Mouse (Mus musculus) liver, embryonic 13.5 days (tissue): ENCODE data around the gene Wdr83os. TPM values are rescaled to one million over a fixed set of nuclear protein-coding genes. Genes with fewer than 3 reads are reported as not detected.
"Not testable (repeated sequence)": the region's sequence is repeated elsewhere in the genome, so short reads cannot be mapped to it uniquely, and the experiment has no call there.

Source experiments
- ATAC-seq: fragments of 200-750 bp; cut with Nextera tagmentation; 2 replicates; pipeline ENCODE4 v1.8.0; 2017; ENCODE audit warnings: low read depth, mild to moderate bottlenecking, moderate number of reproducible peaks, moderate library complexity
- DNase-seq: peaks from one replicate; pipeline ENCODE4 v3.0.0; 2022
- H3K27ac ChIP-seq: fragments of 300-500 bp; sonication (generic); 2 replicates; pipeline ENCODE4 v1.5.1; 2015; ENCODE audit warnings: moderate library complexity, mild to moderate bottlenecking, inconsistent platforms
- H3K27me3 ChIP-seq: fragments of 300-500 bp; sonication (generic); 2 replicates; pipeline ENCODE4 v1.6.1; 2015; ENCODE audit warnings: mild to moderate bottlenecking, inconsistent platforms
- H3K36me3 ChIP-seq: fragments of 300-500 bp; sonication (generic); 2 replicates; pipeline ENCODE4 v1.6.1; 2015; ENCODE audit warnings: mild to moderate bottlenecking, inconsistent platforms
- H3K4me1 ChIP-seq: fragments of 300-500 bp; sonication (generic); replicated peaks from 2 replicates; pipeline ENCODE4 v1.6.1; 2015; ENCODE audit warnings: inconsistent platforms
- H3K4me2 ChIP-seq: fragments of 300-500 bp; sonication (generic); 2 replicates; pipeline ENCODE4 v1.6.1; 2015; ENCODE audit warnings: inconsistent platforms, mild to moderate bottlenecking, moderate library complexity
- H3K4me3 ChIP-seq: fragments of 300-500 bp; sonication (generic); replicated peaks from 2 replicates; pipeline ENCODE4 v1.5.1; 2015; ENCODE audit warnings: mild to moderate bottlenecking, inconsistent platforms
- H3K9ac ChIP-seq: fragments of 300-500 bp; sonication (generic); 2 replicates; pipeline ENCODE4 v1.6.1; 2015; ENCODE audit warnings: mild to moderate bottlenecking, inconsistent platforms
- H3K9me3 ChIP-seq: fragments of 300-500 bp; sonication (generic); replicated peaks from 2 replicates; pipeline ENCODE4 v1.6.1; 2016; ENCODE audit warnings: inconsistent platforms
- WGBS: fragments of 180-500 bp; shearing (Covaris S2); methylation state at CpG from one replicate; pipeline ENCODE4 v1.1.7; 2015; ENCODE audit not compliant: insufficient replicate concordance; 5-methylcytosine and 5-hydroxymethylcytosine counted together
- polyA plus RNA-seq: library from polyadenylated mRNA; unstranded; fragments of >200 nt; fragmentation: Nextera tagmentation; extraction: Ambion mirVana; gene quantifications from 2 replicates; pipeline ENCODE4 v1.2.1, GENCODE M21; 2015

Wdr83os gene
- polyA plus RNA-seq, 1 experiment from 2014 or later, result 70.5 TPM

DNA sequence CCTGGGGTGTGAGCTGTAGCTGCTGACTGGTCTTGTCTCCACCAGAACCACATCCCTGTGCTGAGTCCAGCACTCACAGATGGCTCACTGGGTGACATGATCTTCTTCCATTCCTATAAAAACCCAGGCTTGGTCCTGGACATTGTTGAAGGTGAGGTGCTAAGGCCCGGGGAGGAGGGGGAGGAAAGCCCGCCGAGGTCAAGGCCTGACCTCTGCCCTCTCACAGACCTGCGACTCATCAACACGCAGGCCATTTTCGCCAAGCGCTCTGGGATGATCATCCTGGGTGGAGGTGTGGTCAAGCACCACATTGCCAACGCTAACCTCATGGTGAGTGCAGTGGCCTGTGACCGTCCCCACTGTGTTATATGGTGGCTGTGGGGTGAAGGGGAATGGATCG is 6.4 kb upstream of the Wdr83os start:
- H3K36me3 ChIP-seq, result peaks cover 57% of the 10 kb centered on the region
- H3K27me3 ChIP-seq, result no peaks in the 10 kb centered on the region
- no peak for DNase-seq
- 87% methylated on average over 10 of the region's 10 CpGs for WGBS
- peaks cover 72% of the 10 kb centered on the region for H3K4me1 ChIP-seq
- H3K27ac ChIP-seq, result no peak overlapping the region
- no peak for ATAC-seq
- H3K4me2 ChIP-seq, result no peak overlapping the region
- no peaks in the 10 kb centered on the region for H3K9me3 ChIP-seq
- 0 out of 2 replicates have a peak overlapping the region, but pooled peaks have one; percentile 53 for H3K9ac ChIP-seq
- no peak overlapping the region for H3K4me3 ChIP-seq

DNA sequence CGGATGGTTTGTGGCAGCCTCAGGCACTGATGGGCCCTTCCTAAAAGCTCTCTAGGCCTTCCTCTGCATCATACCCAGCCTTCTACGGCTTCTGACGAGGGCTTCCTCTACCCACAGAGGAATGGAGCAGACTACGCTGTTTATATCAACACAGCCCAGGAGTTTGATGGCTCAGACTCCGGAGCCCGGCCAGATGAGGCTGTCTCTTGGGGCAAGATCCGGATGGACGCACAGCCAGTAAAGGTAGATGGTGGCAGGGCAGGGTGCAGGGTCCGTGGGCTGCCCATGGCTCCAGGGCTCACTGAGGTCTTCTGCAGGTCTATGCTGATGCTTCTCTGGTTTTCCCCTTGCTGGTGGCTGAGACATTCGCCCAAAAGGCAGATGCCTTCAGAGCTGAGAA is 5.9 kb upstream of the Wdr83os start:
- Histone ChIP-seq H3K27me3 (no peaks in the 10 kb centered on the region), H3K36me3 (peaks cover 57% of the 10 kb centered on the region), H3K9ac (0 out of 2 replicates have a peak overlapping the region, but pooled peaks have one; percentile 53), H3K4me3 (no peak overlapping the region), H3K4me1 (peaks cover 76% of the 10 kb centered on the region), H3K9me3 (no peaks in the 10 kb centered on the region), H3K27ac (peak overlapping the region; percentile 81), H3K4me2 (no peak overlapping the region)
- DNase-seq (no peak), ATAC-seq (no peak)
- WGBS, result 87% methylated on average over 10 of the region's 10 CpGs

DNA sequence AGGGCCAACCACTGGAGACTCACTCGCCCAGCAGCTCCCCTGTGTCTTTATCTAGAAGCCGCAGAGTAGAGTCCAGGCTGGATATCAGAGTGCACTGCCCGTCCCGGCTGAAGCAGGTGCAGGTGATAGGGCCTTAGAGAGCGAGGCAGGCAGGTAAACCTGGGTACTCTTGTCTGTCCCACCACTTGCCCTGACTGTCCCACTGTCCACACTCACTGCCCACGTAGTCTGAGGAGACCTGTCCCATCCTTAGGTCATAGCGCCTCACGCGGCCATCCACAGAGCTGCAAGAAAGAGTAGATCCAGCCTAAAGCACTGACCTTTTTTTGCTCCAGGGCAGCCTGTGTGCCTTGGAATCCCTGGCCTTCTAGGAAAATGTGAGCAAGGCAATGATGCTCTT is 4.5 kb upstream of the Wdr83os start:
- whole genome bisulfite sequencing, result 42% methylated on average over 9 of the region's 9 CpGs
- peak overlapping the region; percentile 54 for H3K4me2 ChIP-seq
- peaks cover 72% of the 10 kb centered on the region for H3K4me1 ChIP-seq
- H3K36me3 ChIP-seq, result peaks cover 57% of the 10 kb centered on the region
- H3K27me3 ChIP-seq, result no peaks in the 10 kb centered on the region
- H3K27ac ChIP-seq, result peak overlapping the region; percentile 81
- ATAC-seq, result peak; percentile 61
- H3K9ac ChIP-seq, result peak overlapping the region; percentile 53
- no peaks in the 10 kb centered on the region for H3K9me3 ChIP-seq
- peak; percentile 67 for DNase-seq
- peak overlapping the region; percentile 18; the same call in 1 of the 2 replicates for H3K4me3 ChIP-seq

DNA sequence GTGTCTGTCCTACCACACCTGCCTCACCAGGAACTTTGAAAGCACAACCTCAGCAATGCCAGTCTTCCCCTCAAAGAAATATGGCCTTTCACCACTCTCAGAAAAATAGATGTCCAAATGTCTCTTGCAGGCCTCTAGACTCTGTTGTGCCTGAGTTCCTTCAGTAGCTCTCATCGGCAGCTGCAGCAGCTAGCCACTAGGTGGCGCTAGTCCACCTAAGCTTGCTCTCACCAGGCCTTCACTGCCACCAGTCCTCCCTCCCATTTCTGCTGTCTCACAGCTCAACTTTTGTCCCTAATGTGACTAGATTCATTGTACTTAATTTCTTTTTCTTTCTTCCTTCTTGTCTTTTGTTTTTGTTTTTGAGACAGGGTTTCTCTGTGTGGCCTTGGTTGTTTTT is 3.5 kb upstream of the Wdr83os start:
- Histone ChIP-seq H3K4me3 (no peak overlapping the region), H3K4me1 (peaks cover 77% of the 10 kb centered on the region), H3K27ac (peak overlapping the region; percentile 81; the same call in 1 of the 2 replicates), H3K27me3 (no peaks in the 10 kb centered on the region), H3K36me3 (peaks cover 57% of the 10 kb centered on the region), H3K9ac (no peak overlapping the region; the same call in 1 of the 2 replicates), H3K4me2 (no peak overlapping the region; the same call in 1 of the 2 replicates), H3K9me3 (no peaks in the 10 kb centered on the region)
- ATAC-seq (peak; percentile 42; the same call in 1 of the 2 replicates), DNase-seq (peak; percentile 73)
- 0% methylated on average over 2 of the region's 2 CpGs for WGBS

DNA sequence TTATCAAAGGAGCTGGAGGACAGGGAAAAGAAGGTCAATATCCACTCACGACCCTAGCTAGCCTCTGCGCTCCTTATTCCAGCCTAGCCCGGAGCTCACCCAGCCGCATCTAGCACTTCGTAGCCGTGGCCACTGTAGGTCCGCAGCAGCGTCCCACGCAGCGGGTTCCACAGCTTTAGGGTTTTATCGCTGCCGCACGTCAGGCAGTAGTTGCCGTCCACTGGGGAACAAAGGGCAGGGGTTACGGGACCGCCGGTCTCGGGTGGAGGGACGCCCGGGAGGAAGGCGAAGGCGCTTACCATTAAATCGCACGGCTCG is 367 bp upstream of the Wdr83os start:
- no peak for DNase-seq
- Histone ChIP-seq H3K4me3 (peak overlapping the region; percentile 92), H3K4me1 (peaks cover 78% of the 10 kb centered on the region), H3K4me2 (peak overlapping the region; percentile 95), H3K27me3 (no peaks in the 10 kb centered on the region), H3K9ac (peak overlapping the region; percentile 95), H3K27ac (peak overlapping the region; percentile 82), H3K9me3 (no peaks in the 10 kb centered on the region), H3K36me3 (peaks cover 35% of the 10 kb centered on the region)
- whole genome bisulfite sequencing, result under 1% methylated on average over 25 of the region's 25 CpGs
- no peak for ATAC-seq

DNA sequence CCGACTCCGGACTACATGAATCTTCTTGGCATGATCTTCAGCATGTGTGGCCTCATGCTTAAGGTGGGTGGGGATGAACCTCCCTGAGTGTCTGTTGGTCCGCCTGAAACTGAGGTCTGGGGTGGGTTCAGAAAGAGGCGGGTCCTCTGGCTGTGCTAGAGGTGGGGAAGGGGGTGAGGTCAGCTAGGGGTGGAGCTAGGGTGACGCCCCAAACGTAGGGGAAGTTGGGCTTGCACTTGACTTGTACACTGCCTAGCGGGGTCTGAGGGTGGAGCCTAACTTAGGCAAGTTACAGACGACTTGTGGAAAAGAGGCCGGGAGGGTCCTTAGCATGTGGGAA is 646 bp downstream of the Wdr83os start, which contains the start of gene Wdr83:
Wdr83 (minus strand) TSS at position 91 of the 340 bp plus-strand sequence.
- WGBS, result 0% methylated on average over 9 of the region's 9 CpGs
- Histone ChIP-seq H3K27ac (peak within 1 kb of the TSS; percentile 82), H3K4me1 (peaks cover 73% of the 10 kb centered on the region), H3K36me3 (peaks cover 35% of the 10 kb centered on the region), H3K27me3 (no peaks in the 10 kb centered on the region), H3K4me3 (peak within 1 kb of the TSS; percentile 92), H3K9ac (peak within 1 kb of the TSS; percentile 95), H3K9me3 (no peaks in the 10 kb centered on the region), H3K4me2 (peak within 1 kb of the TSS; percentile 95)
- peak; percentile 75 for DNase-seq
- peak; percentile 76 for ATAC-seq

DNA sequence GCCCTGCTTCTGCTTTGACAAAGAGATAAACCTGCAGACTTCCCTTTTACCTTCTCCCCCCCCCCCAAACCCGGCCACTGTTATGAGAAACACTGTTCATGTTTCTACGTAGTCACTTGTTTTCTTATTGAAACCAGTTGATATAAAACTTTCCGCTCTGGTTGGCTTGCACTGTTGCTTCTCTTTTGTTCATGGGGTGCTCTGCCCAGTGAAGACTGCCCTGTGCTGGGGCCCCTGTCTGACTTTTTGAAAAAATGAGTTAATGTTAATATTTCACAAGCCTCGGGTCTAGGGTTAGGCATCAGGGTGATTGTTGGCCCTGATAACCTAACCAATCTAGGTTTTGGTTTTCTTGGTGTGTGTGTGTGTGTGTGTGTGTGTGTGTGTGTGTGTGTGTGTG is 1.6 kb downstream of the Wdr83os start:
- peaks cover 64% of the 10 kb centered on the region for H3K4me1 ChIP-seq
- H3K27ac ChIP-seq, result peak overlapping the region; percentile 82
- DNase-seq, ATAC-seq, H3K9me3 ChIP-seq, H3K27me3 ChIP-seq: not testable (repeated sequence)
- 26% methylated on average over 4 of the region's 4 CpGs for WGBS
- peak overlapping the region; percentile 95; the same call in 1 of the 2 replicates for H3K9ac ChIP-seq
- peak overlapping the region; percentile 92; the same call in 1 of the 2 replicates for H3K4me3 ChIP-seq
- H3K36me3 ChIP-seq, result peaks cover 36% of the 10 kb centered on the region
- H3K4me2 ChIP-seq, result peak overlapping the region; percentile 95

DNA sequence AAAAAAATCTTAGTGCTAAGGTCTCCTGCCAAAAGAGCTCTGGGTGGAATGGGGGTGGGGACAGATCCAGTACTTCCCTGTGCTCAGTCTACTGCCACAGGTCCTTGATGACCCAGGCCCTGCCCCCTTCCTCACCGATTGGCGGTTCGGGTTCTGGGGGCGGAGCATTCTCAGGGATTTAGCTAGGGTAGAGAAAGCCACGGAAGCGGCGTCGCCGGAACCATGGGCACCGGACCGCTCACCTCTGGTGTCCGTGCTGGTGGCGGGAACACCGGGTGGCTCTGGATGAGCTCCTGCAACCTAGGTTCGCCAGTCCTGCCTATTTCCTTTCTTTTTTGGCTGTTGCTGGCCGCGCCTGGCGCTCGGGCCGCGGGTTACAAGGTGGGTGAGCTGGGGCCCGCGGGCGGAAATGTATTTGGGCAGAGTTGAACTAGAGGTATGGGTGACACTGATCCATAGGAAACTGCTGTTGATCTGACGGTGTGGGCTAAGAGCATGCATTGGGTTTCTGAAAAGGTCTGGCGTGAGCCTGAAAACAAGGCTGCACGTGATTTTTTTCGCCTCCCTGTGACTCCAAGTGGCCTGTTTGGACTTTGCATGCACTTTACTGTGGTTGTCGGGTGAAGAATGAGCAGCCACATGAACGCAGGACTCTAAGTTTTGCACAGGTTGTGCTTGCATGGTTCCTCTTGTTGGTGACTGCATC is 2.7 kb downstream of the Wdr83os start, which contains the start of gene Man2b1:
Man2b1 (plus strand) TSS at position 163 of the 706 bp plus-strand sequence.
- peaks cover 56% of the 10 kb centered on the region for H3K4me1 ChIP-seq
- H3K27me3 ChIP-seq, result no peaks in the 10 kb centered on the region

DNA sequence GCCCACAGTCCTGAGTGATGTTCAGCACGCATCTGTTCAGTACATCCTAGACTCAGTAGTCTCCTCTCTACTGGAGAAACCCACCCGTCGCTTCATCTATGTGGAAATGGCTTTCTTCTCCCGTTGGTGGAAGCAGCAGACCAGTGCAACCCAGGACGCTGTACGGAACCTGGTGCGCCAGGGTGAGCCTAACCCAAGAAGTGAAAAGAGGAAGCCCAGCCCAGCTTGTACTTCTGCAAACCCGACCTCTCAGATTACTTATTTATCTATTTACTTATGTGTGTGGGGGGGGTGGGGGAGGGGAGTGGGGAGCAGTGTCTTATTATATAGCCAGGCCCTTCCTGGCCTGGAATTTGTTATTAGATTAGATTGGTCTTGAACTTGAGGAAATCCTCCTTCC is 4.1 kb downstream of the Wdr83os start:
- H3K9me3 ChIP-seq, result no peaks in the 10 kb centered on the region
- H3K27me3 ChIP-seq, result no peaks in the 10 kb centered on the region
- H3K4me2 ChIP-seq, result peak overlapping the region; percentile 95; the same call in 1 of the 2 replicates
- DNase-seq (no peak), ATAC-seq (no peak)
- H3K9ac ChIP-seq, result 0 out of 2 replicates have a peak overlapping the region, but pooled peaks have one; percentile 80
- WGBS, result 40% methylated on average over 8 of the region's 8 CpGs
- no peak overlapping the region for H3K27ac ChIP-seq
- H3K4me1 ChIP-seq, result peaks cover 52% of the 10 kb centered on the region
- H3K36me3 ChIP-seq, result peaks cover 40% of the 10 kb centered on the region
- peak overlapping the region; percentile 92 for H3K4me3 ChIP-seq

More for the DNA sequence above, 2.7 kb downstream of the Wdr83os start, which contains the start of gene Man2b1:
- ATAC-seq (peak; percentile 85), DNase-seq (peak; percentile 87)
- H3K4me2 ChIP-seq, result peak within 1 kb of the TSS; percentile 95
- H3K27ac ChIP-seq, result peak within 1 kb of the TSS; percentile 82
- peak within 1 kb of the TSS; percentile 92 for H3K4me3 ChIP-seq
- peaks cover 38% of the 10 kb centered on the region for H3K36me3 ChIP-seq
- H3K9me3 ChIP-seq, result no peaks in the 10 kb centered on the region
- under 1% methylated on average over 30 of the region's 30 CpGs for whole genome bisulfite sequencing
- H3K9ac ChIP-seq, result peak within 1 kb of the TSS; percentile 80

DNA sequence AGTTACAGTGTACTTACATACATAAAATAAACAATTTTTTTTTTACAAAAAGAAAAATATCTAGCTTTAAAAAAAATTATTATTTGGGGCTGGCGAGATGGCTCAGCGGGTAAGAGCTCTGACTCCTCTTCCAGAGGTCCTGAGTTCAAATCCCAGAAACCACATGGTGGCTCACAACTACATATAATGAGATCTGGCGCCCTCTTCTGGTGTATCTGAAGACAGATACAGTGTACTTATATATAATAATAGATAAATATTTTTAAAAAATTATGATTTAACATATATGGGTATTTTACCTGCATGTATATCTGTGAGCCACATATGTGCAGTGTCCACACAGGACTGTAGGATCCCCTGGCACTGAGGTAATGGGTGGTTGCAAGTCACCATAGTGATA is 5.7 kb downstream of the Wdr83os start:
- H3K27ac ChIP-seq, result no peak overlapping the region
- DNase-seq (no peak), ATAC-seq (no peak)
- H3K9ac ChIP-seq, result no peak overlapping the region
- H3K27me3 ChIP-seq, result no peaks in the 10 kb centered on the region
- H3K4me2 ChIP-seq, result no peak overlapping the region
- H3K4me1 ChIP-seq, result peaks cover 45% of the 10 kb centered on the region
- WGBS, result 63% methylated on average over 3 of the region's 3 CpGs
- H3K4me3 ChIP-seq, result no peak overlapping the region
- H3K9me3 ChIP-seq, result no peaks in the 10 kb centered on the region
- peaks cover 46% of the 10 kb centered on the region for H3K36me3 ChIP-seq

DNA sequence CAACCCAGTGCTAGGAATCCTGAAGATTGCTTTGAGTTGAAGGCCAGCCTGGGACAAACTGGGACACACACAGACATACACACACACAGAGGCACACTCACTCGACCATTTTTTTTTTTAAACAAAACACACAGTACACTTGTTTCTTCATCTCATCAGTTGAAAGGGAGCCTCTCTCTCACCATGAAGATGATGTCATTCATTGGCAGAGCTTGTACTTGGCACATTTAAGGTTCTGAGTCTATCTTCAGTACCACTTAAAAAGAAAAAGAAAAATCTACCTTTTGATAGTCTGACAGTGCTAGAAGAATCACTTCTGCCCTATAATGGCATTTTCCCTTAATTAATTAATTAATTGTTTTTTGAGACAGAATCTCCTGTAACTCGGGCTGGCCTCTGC is 8.2 kb downstream of the Wdr83os start:
- Histone ChIP-seq H3K9me3 (no peaks in the 10 kb centered on the region), H3K4me1 (peaks cover 23% of the 10 kb centered on the region), H3K27me3 (no peaks in the 10 kb centered on the region), H3K4me2 (no peak overlapping the region), H3K36me3 (peaks cover 66% of the 10 kb centered on the region), H3K9ac (no peak overlapping the region), H3K27ac (no peak overlapping the region), H3K4me3 (no peak overlapping the region)
- 69% methylated on average over 2 of the region's 2 CpGs for WGBS
- no peak for ATAC-seq
- no peak for DNase-seq
